Mouse (Mus musculus) hindbrain, postnatal 0 days (tissue): Measurements from ENCODE around the gene Tmem88. TPM values are rescaled to one million over a fixed set of nuclear protein-coding genes. Genes with fewer than 3 reads are reported as not detected.

Source experiments
- ATAC-seq: fragments of 200-750 bp; cut with Nextera tagmentation; 2 replicates; pipeline ENCODE4 v1.8.0; 2017; ENCODE audit warnings: mild to moderate bottlenecking, moderate TSS enrichment, moderate library complexity
- DNase-seq: peaks from one replicate; pipeline ENCODE4 v3.0.0-alpha.2; 2015; ENCODE audit warnings: low spot score
- H3K27ac ChIP-seq: fragments of 300-500 bp; sonication (generic); 2 replicates; pipeline ENCODE4 v1.5.1; 2014; ENCODE audit warnings: mild to moderate bottlenecking
- H3K27me3 ChIP-seq: fragments of 300-500 bp; sonication (generic); 2 replicates; pipeline ENCODE4 v1.6.1; 2014; ENCODE audit warnings: low read length, mixed read lengths; ENCODE audit not compliant: insufficient read depth
- H3K36me3 ChIP-seq: fragments of 300-500 bp; sonication (generic); 2 replicates; pipeline ENCODE4 v1.6.1; 2014; ENCODE audit warnings: low read length, mixed read lengths; ENCODE audit not compliant: insufficient read depth
- H3K4me1 ChIP-seq: fragments of 300-500 bp; sonication (generic); 2 replicates; pipeline ENCODE4 v1.6.1; 2014; ENCODE audit warnings: antibody characterized with exemption, low read length, mixed read lengths; ENCODE audit not compliant: insufficient read depth
- H3K4me2 ChIP-seq: fragments of 300-500 bp; sonication (generic); 2 replicates; pipeline ENCODE4 v1.6.1; 2014; ENCODE audit warnings: low read depth, mild to moderate bottlenecking, low read length, moderate library complexity, mixed read lengths
- H3K4me3 ChIP-seq: fragments of 300-500 bp; sonication (generic); 2 replicates; pipeline ENCODE4 v1.5.1; 2014; ENCODE audit warnings: low read length
- H3K9ac ChIP-seq: fragments of 300-500 bp; sonication (generic); replicated peaks from 2 replicates; pipeline ENCODE4 v1.6.1; 2014; ENCODE audit warnings: mild to moderate bottlenecking, low read length, moderate library complexity, mixed read lengths
- H3K9me3 ChIP-seq: fragments of 300-500 bp; sonication (generic); 2 replicates; pipeline ENCODE4 v1.6.1; 2016; ENCODE audit warnings: low read length, mixed read lengths
- CTCF ChIP-seq: IDR thresholded peaks from 2 replicates; pipeline ENCODE4 v1.5.1; 2016; ENCODE audit warnings: antibody characterized with exemption, control low read depth, low read depth
- WGBS: fragments of 180-500 bp; shearing (Covaris S2); extraction: QIAGEN DNeasy Blood & Tissue Kit; methylation state at CpG from one replicate; pipeline ENCODE4 v1.1.7; 2014; 5-methylcytosine and 5-hydroxymethylcytosine counted together
- polyA plus RNA-seq: library from polyadenylated mRNA; unstranded; fragments of >200 nt; fragmentation: Nextera tagmentation; extraction: Ambion mirVana; gene quantifications from 2 replicates; pipeline ENCODE4 v1.2.1, GENCODE M21; 2015
- total RNA-seq: library from RNA; depleted of rRNA; stranded (reverse); fragments of >200 nt; gene quantifications from 2 replicates; pipeline ENCODE4 v1.2.3, GENCODE M21; 2014

Gene Tmem88
- total and polyA plus RNA-seq, 2 experiments from 2014 or later: 3.8 to 8.7 TPM

DNA sequence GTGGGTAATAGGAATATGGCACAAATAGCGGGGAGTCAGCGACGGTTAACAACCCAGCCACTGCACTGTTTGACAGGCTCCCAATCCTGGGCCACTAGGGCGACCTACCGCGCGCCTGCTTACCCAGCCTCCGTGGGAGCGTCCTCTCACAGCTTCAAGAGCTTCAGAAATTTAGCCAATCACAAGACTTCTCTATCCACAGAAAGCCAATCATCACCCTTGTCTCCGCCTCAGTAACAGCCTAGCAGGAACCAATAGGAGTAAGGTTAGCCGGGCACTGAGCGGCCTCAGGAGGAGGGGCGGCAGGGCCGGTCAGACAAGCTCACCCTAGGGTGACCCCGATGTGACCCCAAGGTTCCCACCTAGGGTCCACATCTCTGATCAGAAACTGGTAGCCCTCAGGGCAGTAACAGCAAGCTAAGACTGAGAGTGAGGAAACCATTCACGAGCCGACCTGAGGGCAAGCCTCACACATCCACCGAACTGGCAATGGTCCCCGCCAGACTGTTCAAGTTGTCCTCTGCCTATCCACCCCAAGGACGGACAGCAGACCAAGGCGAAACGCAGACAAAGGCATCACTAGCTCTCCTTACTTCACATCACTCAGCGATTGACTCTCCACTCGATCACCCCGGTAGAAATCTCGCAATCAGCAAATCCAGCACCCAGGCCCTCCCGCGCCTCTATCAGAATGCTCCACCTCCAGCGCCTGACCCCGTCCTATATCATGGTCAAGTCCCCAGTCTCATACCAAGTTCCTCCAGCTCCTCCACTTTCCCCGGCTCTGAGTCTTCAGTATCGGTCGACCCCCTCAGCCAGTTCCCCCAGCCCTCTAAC, 10.7 kb upstream of the Tmem88 start:
- DNase-seq (peak; percentile 94), ATAC-seq (peak; percentile 80)
- Histone ChIP-seq H3K27ac (peak overlapping the region; percentile 86), H3K36me3 (peaks cover 38% of the 10 kb centered on the region), H3K4me2 (peak overlapping the region; percentile 98), H3K9me3 (no peaks in the 10 kb centered on the region), H3K9ac (peak overlapping the region; percentile 91), H3K4me3 (peak overlapping the region; percentile 79), H3K27me3 (no peaks in the 10 kb centered on the region), H3K4me1 (peaks cover 27% of the 10 kb centered on the region)
- no peak; the same call in 1 of the 2 replicates for TF ChIP-seq CTCF
- WGBS: under 1% methylated on average over 33 of the region's 33 CpGs

GRCm38 (mm10) chr11:69407724-69408004, 9.6 kb upstream of the Tmem88 start:
- DNase-seq (no peak), ATAC-seq (no peak)
- Histone ChIP-seq H3K4me3 (peak overlapping the region; percentile 79; the same call in 1 of the 2 replicates), H3K9ac (0 out of 2 replicates have a peak overlapping the region, but pooled peaks have one; percentile 91), H3K9me3 (no peaks in the 10 kb centered on the region), H3K36me3 (peaks cover 46% of the 10 kb centered on the region), H3K27ac (peak overlapping the region; percentile 86; the same call in 1 of the 2 replicates), H3K27me3 (no peaks in the 10 kb centered on the region), H3K4me1 (peaks cover 16% of the 10 kb centered on the region), H3K4me2 (peak overlapping the region; percentile 98; the same call in 1 of the 2 replicates)
- no peak for TF ChIP-seq CTCF
- 83% methylated on average over 4 of the region's 4 CpGs for WGBS

- Histone ChIP-seq H3K27me3 (no peaks in the 10 kb centered on the region), H3K4me1 (0 out of 2 replicates have a peak, but pooled peaks cover 10% of the 10 kb centered on the region), H3K36me3 (peaks cover 49% of the 10 kb centered on the region), H3K9ac (0 out of 2 replicates have a peak overlapping the region, but pooled peaks have one; percentile 91), H3K9me3 (no peaks in the 10 kb centered on the region), H3K27ac (no peak overlapping the region), H3K4me2 (peak overlapping the region; percentile 98; the same call in 1 of the 2 replicates), H3K4me3 (no peak overlapping the region)
- DNase-seq (no peak), ATAC-seq (no peak)
- no peak for TF ChIP-seq CTCF
- 91% methylated on average over 16 of the region's 16 CpGs for WGBS
These were observed 9.1 kb upstream of the Tmem88 start for GRCm38 (mm10) chr11:69406867-69407723.

DNA sequence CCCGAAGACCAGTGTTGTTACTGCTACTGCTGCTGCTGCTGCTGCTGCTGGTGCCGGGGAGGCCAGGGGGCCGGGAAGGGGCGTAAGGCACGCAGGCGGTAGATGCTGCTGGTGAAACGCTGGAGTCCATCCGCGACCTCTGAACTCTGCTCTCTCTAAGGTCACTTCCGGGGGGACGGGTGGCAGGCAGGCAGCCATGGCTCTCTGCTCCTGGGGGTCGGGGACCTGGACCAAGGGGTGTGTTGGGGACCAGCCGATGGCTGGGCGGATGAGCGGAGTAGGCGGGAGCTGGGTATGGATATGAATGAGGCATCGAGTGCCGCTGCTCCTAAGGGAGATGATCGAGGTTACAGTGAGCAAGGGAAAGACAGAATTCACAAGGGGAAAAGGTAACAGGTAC, 8.2 kb upstream of the Tmem88 start:
- WGBS: 85% methylated on average over 19 of the region's 19 CpGs
- no peak overlapping the region for H3K4me2 ChIP-seq
- no peak overlapping the region for H3K27ac ChIP-seq
- no peaks in the 10 kb centered on the region for H3K9me3 ChIP-seq
- peaks cover 57% of the 10 kb centered on the region for H3K36me3 ChIP-seq
- TF ChIP-seq CTCF: no peak
- DNase-seq (no peak), ATAC-seq (no peak)
- no peak overlapping the region for H3K4me3 ChIP-seq
- H3K9ac ChIP-seq: no peak overlapping the region
- no peaks in the 10 kb centered on the region for H3K27me3 ChIP-seq
- 0 out of 2 replicates have a peak, but pooled peaks cover 9% of the 10 kb centered on the region for H3K4me1 ChIP-seq

- ATAC-seq (no peak), DNase-seq (no peak)
- H3K4me1 ChIP-seq: 0 out of 2 replicates have a peak, but pooled peaks cover 9% of the 10 kb centered on the region
- TF ChIP-seq CTCF: no peak
- H3K9ac ChIP-seq: no peak overlapping the region
- 90% methylated on average over 24 of the region's 24 CpGs for WGBS
- H3K4me2 ChIP-seq: no peak overlapping the region
- H3K27me3 ChIP-seq: no peaks in the 10 kb centered on the region
- H3K9me3 ChIP-seq: no peaks in the 10 kb centered on the region
- H3K4me3 ChIP-seq: no peak overlapping the region
- no peak overlapping the region for H3K27ac ChIP-seq
- peaks cover 61% of the 10 kb centered on the region for H3K36me3 ChIP-seq
These were observed 7.6 kb upstream of the Tmem88 start for GRCm38 (mm10) chr11:69405397-69406200.
